Mouse (Mus musculus) limb, embryonic 12.5 days (tissue): ENCODE results near the gene Add2. TPM values are rescaled to one million over a fixed set of nuclear protein-coding genes. Genes with fewer than 3 reads are reported as not detected.

ENCODE experiments used
- ATAC-seq: fragments of 200-750 bp; cut with Nextera tagmentation; 2 replicates; pipeline ENCODE4 v1.8.0; 2017; ENCODE audit warnings: low read depth, moderate TSS enrichment; ENCODE audit not compliant: insufficient number of reproducible peaks, insufficient read depth, low FRiP score, low TSS enrichment
- H3K27ac ChIP-seq: fragments of 300-500 bp; sonication (generic); 2 replicates; pipeline ENCODE4 v1.5.1; 2016; ENCODE audit warnings: mild to moderate bottlenecking, moderate library complexity
- H3K27me3 ChIP-seq: fragments of 300-500 bp; sonication (generic); 2 replicates; pipeline ENCODE4 v1.6.1; 2016; ENCODE audit warnings: mild to moderate bottlenecking, moderate library complexity
- H3K36me3 ChIP-seq: fragments of 300-500 bp; sonication (generic); 2 replicates; pipeline ENCODE4 v1.6.1; 2016; ENCODE audit warnings: mild to moderate bottlenecking, moderate library complexity
- H3K4me1 ChIP-seq: fragments of 300-500 bp; sonication (generic); replicated peaks from 2 replicates; pipeline ENCODE4 v1.6.1; 2016
- H3K4me2 ChIP-seq: fragments of 300-500 bp; sonication (generic); 2 replicates; pipeline ENCODE4 v1.6.1; 2016; ENCODE audit warnings: mild to moderate bottlenecking, moderate library complexity
- H3K4me3 ChIP-seq: fragments of 300-500 bp; sonication (generic); replicated peaks from 2 replicates; pipeline ENCODE4 v1.5.1; 2016; ENCODE audit warnings: mild to moderate bottlenecking
- H3K9ac ChIP-seq: fragments of 300-500 bp; sonication (generic); replicated peaks from 2 replicates; pipeline ENCODE4 v1.6.1; 2016; ENCODE audit warnings: mild to moderate bottlenecking, moderate library complexity
- H3K9me3 ChIP-seq: fragments of 300-500 bp; sonication (generic); 2 replicates; pipeline ENCODE4 v1.6.1; 2016; ENCODE audit warnings: mild to moderate bottlenecking, moderate library complexity
- WGBS: fragments of 180-500 bp; shearing (Covaris S2); methylation state at CpG from one replicate; pipeline ENCODE4 v1.1.7; 2016; 5-methylcytosine and 5-hydroxymethylcytosine counted together
- polyA plus RNA-seq: library from polyadenylated mRNA; unstranded; fragments of >200 nt; fragmentation: Nextera tagmentation; extraction: Ambion mirVana; gene quantifications from 2 replicates; pipeline ENCODE4 v1.2.1, GENCODE M21; 2016

The Add2 gene
- polyA plus RNA-seq, 1 experiment from 2014 or later: 7.4 TPM

GRCm38 (mm10) chr6:86086851-86087571, 58.5 kb downstream of the Add2 start:
- 64% methylated on average over 9 of the region's 9 CpGs for WGBS
- H3K4me1 ChIP-seq: no peaks in the 10 kb centered on the region
- H3K27me3 ChIP-seq: no peaks in the 10 kb centered on the region
- no peak overlapping the region for H3K4me3 ChIP-seq
- no peaks in the 10 kb centered on the region for H3K36me3 ChIP-seq
- no peak for ATAC-seq
- H3K4me2 ChIP-seq: no peak overlapping the region
- no peak overlapping the region for H3K9ac ChIP-seq
- H3K9me3 ChIP-seq: no peaks in the 10 kb centered on the region
- no peak overlapping the region for H3K27ac ChIP-seq

GRCm38 (mm10) chr6:86087813-86088212, 59.3 kb downstream of the Add2 start:
- Histone ChIP-seq H3K4me2 (no peak overlapping the region), H3K4me3 (no peak overlapping the region), H3K9me3 (no peaks in the 10 kb centered on the region), H3K9ac (no peak overlapping the region), H3K27ac (no peak overlapping the region), H3K27me3 (no peaks in the 10 kb centered on the region), H3K4me1 (no peaks in the 10 kb centered on the region), H3K36me3 (no peaks in the 10 kb centered on the region)
- no peak for ATAC-seq
- 30% methylated on average over 3 of the region's 3 CpGs for WGBS

- Histone ChIP-seq H3K27ac (no peak overlapping the region), H3K36me3 (no peaks in the 10 kb centered on the region), H3K4me2 (no peak overlapping the region), H3K27me3 (0 out of 2 replicates have a peak, but pooled peaks cover 4% of the 10 kb centered on the region), H3K9me3 (no peaks in the 10 kb centered on the region), H3K4me1 (0 out of 2 replicates have a peak, but pooled peaks cover 10% of the 10 kb centered on the region), H3K4me3 (no peak overlapping the region), H3K9ac (no peak overlapping the region)
- ATAC-seq: no peak
- 78% methylated on average over 9 of the region's 10 CpGs for WGBS
Measured at GRCm38 (mm10) chr6:86094202-86094838, 65.8 kb downstream of the Add2 start.

DNA sequence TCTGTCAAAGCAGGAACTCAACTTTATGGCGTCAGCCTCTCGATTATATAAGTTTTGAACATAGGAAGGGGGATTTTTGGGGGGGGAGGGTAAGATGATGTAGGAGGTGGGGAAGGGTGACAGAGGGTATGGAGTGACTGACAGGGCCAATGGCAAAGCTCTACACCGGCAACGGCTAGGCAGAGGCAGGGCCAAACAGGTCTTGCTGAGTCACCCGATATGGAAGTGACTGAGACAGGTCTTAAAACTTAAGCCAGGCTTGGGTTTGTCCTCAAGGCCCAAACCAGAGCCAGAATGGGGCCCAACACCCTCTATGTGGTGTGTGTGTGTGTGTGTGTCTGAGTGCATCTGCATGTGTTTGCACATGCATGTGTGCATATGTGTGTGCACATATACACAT, 67.0 kb downstream of the Add2 start:
- Histone ChIP-seq H3K36me3 (no peaks in the 10 kb centered on the region), H3K4me2 (no peak overlapping the region), H3K9ac (no peak overlapping the region), H3K27me3 (0 out of 2 replicates have a peak, but pooled peaks cover 4% of the 10 kb centered on the region), H3K4me3 (no peak overlapping the region), H3K9me3 (no peaks in the 10 kb centered on the region), H3K27ac (no peak overlapping the region), H3K4me1 (0 out of 2 replicates have a peak, but pooled peaks cover 10% of the 10 kb centered on the region)
- WGBS: 70% methylated on average over 5 of the region's 5 CpGs
- no peak for ATAC-seq

GRCm38 (mm10) chr6:86096733-86097132, 68.3 kb downstream of the Add2 start:
- Histone ChIP-seq H3K4me2 (no peak overlapping the region), H3K27me3 (0 out of 2 replicates have a peak, but pooled peaks cover 4% of the 10 kb centered on the region), H3K9me3 (no peaks in the 10 kb centered on the region), H3K9ac (no peak overlapping the region), H3K27ac (0 out of 2 replicates have a peak overlapping the region, but pooled peaks have one; percentile 12), H3K4me3 (no peak overlapping the region), H3K4me1 (0 out of 2 replicates have a peak, but pooled peaks cover 10% of the 10 kb centered on the region), H3K36me3 (no peaks in the 10 kb centered on the region)
- WGBS: 84% methylated on average over 10 of the region's 10 CpGs
- ATAC-seq: no peak

GRCm38 (mm10) chr6:86097155-86097554, 68.7 kb downstream of the Add2 start:
- Histone ChIP-seq H3K36me3 (no peaks in the 10 kb centered on the region), H3K4me3 (no peak overlapping the region), H3K4me1 (0 out of 2 replicates have a peak, but pooled peaks cover 10% of the 10 kb centered on the region), H3K27me3 (0 out of 2 replicates have a peak, but pooled peaks cover 4% of the 10 kb centered on the region), H3K4me2 (no peak overlapping the region), H3K9ac (no peak overlapping the region), H3K9me3 (no peaks in the 10 kb centered on the region), H3K27ac (no peak overlapping the region)
- WGBS: 54% methylated on average over 4 of the region's 4 CpGs
- ATAC-seq: no peak

- H3K9ac ChIP-seq: no peak overlapping the region
- WGBS: 72% methylated on average over 4 of the region's 4 CpGs
- no peaks in the 10 kb centered on the region for H3K36me3 ChIP-seq
- H3K4me1 ChIP-seq: 0 out of 2 replicates have a peak, but pooled peaks cover 10% of the 10 kb centered on the region
- H3K27me3 ChIP-seq: 0 out of 2 replicates have a peak, but pooled peaks cover 1% of the 10 kb centered on the region
- H3K27ac ChIP-seq: no peak overlapping the region
- no peak for ATAC-seq
- no peak overlapping the region for H3K4me2 ChIP-seq
- H3K9me3 ChIP-seq: no peaks in the 10 kb centered on the region
- no peak overlapping the region for H3K4me3 ChIP-seq
Measured at GRCm38 (mm10) chr6:86099003-86099402, 70.5 kb downstream of the Add2 start.

GRCm38 (mm10) chr6:86101451-86101850, 73.0 kb downstream of the Add2 start:
- Histone ChIP-seq H3K4me2 (no peak overlapping the region), H3K4me1 (0 out of 2 replicates have a peak, but pooled peaks cover 9% of the 10 kb centered on the region), H3K27ac (no peak overlapping the region), H3K4me3 (no peak overlapping the region), H3K36me3 (no peaks in the 10 kb centered on the region), H3K9ac (no peak overlapping the region), H3K9me3 (no peaks in the 10 kb centered on the region), H3K27me3 (no peaks in the 10 kb centered on the region)
- WGBS: 77% methylated on average over 5 of the region's 5 CpGs
- no peak for ATAC-seq

- Histone ChIP-seq H3K9me3 (no peaks in the 10 kb centered on the region), H3K4me2 (no peak overlapping the region), H3K4me1 (no peaks in the 10 kb centered on the region), H3K27ac (no peak overlapping the region), H3K27me3 (no peaks in the 10 kb centered on the region), H3K36me3 (no peaks in the 10 kb centered on the region), H3K9ac (no peak overlapping the region), H3K4me3 (no peak overlapping the region)
- WGBS: 85% methylated on average over 5 of the region's 5 CpGs
- ATAC-seq: no peak
Measured at GRCm38 (mm10) chr6:86102874-86103273, 74.4 kb downstream of the Add2 start.

- Histone ChIP-seq H3K27ac (no peak overlapping the region), H3K27me3 (no peaks in the 10 kb centered on the region), H3K4me1 (no peaks in the 10 kb centered on the region), H3K9me3 (no peaks in the 10 kb centered on the region), H3K9ac (no peak overlapping the region), H3K4me2 (no peak overlapping the region), H3K4me3 (no peak overlapping the region), H3K36me3 (no peaks in the 10 kb centered on the region)
- 84% methylated on average over 4 of the region's 4 CpGs for WGBS
- ATAC-seq: no peak
Measured at GRCm38 (mm10) chr6:86103614-86104013, 75.1 kb downstream of the Add2 start.

GRCm38 (mm10) chr6:86104719-86105118, 76.2 kb downstream of the Add2 start:
- H3K4me2 ChIP-seq: no peak overlapping the region
- H3K27ac ChIP-seq: no peak overlapping the region
- H3K27me3 ChIP-seq: no peaks in the 10 kb centered on the region
- no peak overlapping the region for H3K4me3 ChIP-seq
- no peak for ATAC-seq
- no peaks in the 10 kb centered on the region for H3K4me1 ChIP-seq
- no peaks in the 10 kb centered on the region for H3K36me3 ChIP-seq
- H3K9ac ChIP-seq: no peak overlapping the region
- 82% methylated on average over 4 of the region's 4 CpGs for WGBS
- no peaks in the 10 kb centered on the region for H3K9me3 ChIP-seq
